Mouse (Mus musculus) heart, postnatal 0 days (tissue): ENCODE results near the gene Dnajb12. TPM values are rescaled to one million over a fixed set of nuclear protein-coding genes. Genes with fewer than 3 reads are reported as not detected.
"Not testable (repeated sequence)": the region's sequence is repeated elsewhere in the genome, so short reads cannot be mapped to it uniquely, and the experiment has no call there.

Source experiments
- ATAC-seq: fragments of 200-750 bp; cut with Nextera tagmentation; 2 replicates; pipeline ENCODE4 v1.8.0; 2017; ENCODE audit warnings: low read depth, moderate number of reproducible peaks, moderate library complexity; ENCODE audit not compliant: insufficient read depth
- DNase-seq: peaks from one replicate; pipeline ENCODE4 v3.0.0-alpha.2; 2016; ENCODE audit warnings: low spot score
- H3K27ac ChIP-seq: fragments of 300-500 bp; sonication (generic); 2 replicates; pipeline ENCODE4 v1.5.1; 2014; ENCODE audit warnings: low read depth, mild to moderate bottlenecking
- H3K27me3 ChIP-seq: fragments of 300-500 bp; sonication (generic); 2 replicates; pipeline ENCODE4 v1.6.1; 2014; ENCODE audit warnings: low read length, mixed read lengths; ENCODE audit not compliant: control insufficient read depth, insufficient read depth
- H3K36me3 ChIP-seq: fragments of 300-500 bp; sonication (generic); replicated peaks from 2 replicates; pipeline ENCODE4 v1.6.1; 2014; ENCODE audit warnings: low read length, mixed read lengths; ENCODE audit not compliant: control insufficient read depth, insufficient read depth
- H3K4me1 ChIP-seq: fragments of 300-500 bp; sonication (generic); 2 replicates; pipeline ENCODE4 v1.6.1; 2014; ENCODE audit warnings: antibody characterized with exemption; ENCODE audit not compliant: control insufficient read depth, insufficient read depth
- H3K4me2 ChIP-seq: fragments of 300-500 bp; sonication (generic); 2 replicates; pipeline ENCODE4 v1.6.1; 2014; ENCODE audit warnings: low read depth, mild to moderate bottlenecking, low read length, moderate library complexity
- H3K4me3 ChIP-seq: fragments of 300-500 bp; sonication (generic); 2 replicates; pipeline ENCODE4 v1.5.1; 2014; ENCODE audit warnings: low read depth, low read length
- H3K9ac ChIP-seq: fragments of 300-500 bp; sonication (generic); replicated peaks from 2 replicates; pipeline ENCODE4 v1.6.1; 2014; ENCODE audit warnings: low read depth, low read length, mixed read lengths
- H3K9me3 ChIP-seq: fragments of 300-500 bp; sonication (generic); replicated peaks from 2 replicates; pipeline ENCODE4 v1.6.1; 2016; ENCODE audit warnings: low read length; ENCODE audit not compliant: control insufficient read depth
- CTCF ChIP-seq: IDR thresholded peaks from 2 replicates; pipeline ENCODE4 v1.5.1; 2016; ENCODE audit warnings: antibody characterized with exemption, control low read depth, low read depth
- EP300 ChIP-seq: IDR thresholded peaks from 2 replicates; pipeline ENCODE4 v1.6.1; 2016; ENCODE audit warnings: antibody characterized with exemption, low read depth
- WGBS: fragments of 180-500 bp; shearing (Covaris S2); extraction: QIAGEN DNeasy Blood & Tissue Kit; methylation state at CpG from one replicate; pipeline ENCODE4 v1.1.7; 2014; 5-methylcytosine and 5-hydroxymethylcytosine counted together
- polyA plus RNA-seq: library from polyadenylated mRNA; unstranded; fragments of >200 nt; fragmentation: Nextera tagmentation; extraction: Ambion mirVana; gene quantifications from 2 replicates; pipeline ENCODE4 v1.2.1, GENCODE M21; 2015
- total RNA-seq: library from RNA; depleted of rRNA; stranded (reverse); fragments of >200 nt; gene quantifications from 2 replicates; pipeline ENCODE4 v1.2.3, GENCODE M21; 2014; ENCODE audit warnings: low replicate concordance

Dnajb12 gene
- total and polyA plus RNA-seq, 2 experiments from 2014 or later: 18.5 to 48.5 TPM

DNA sequence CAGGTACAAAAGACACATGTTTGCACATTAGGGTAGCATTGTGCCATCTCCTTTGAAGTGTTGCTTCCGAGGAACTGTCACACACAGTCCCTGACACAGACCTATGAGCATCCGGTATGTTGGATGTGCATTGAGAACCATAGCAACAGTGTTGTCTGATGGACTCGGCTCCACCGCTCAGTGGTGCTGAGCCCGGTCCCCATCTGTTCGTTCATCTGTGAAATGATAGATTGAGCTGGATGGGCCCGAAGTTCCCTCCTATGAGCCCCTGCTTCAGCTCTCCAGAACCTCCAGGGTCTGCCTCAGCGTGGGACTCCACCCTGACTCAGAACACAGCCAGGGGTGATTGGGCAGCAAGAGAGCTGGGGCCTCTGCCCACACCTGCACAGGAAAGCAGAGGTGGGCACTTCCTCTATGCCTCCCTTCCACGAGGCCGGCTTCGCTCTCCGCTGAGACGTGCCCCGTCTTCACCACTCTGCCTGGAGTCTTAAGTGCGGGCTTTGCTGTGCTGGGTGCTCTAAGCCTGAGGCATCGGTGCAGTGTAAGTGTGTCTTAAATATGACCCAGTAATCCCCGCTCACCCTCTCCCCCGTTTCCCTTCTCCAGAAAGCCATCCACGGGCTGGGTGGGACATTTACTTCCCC, 15.0 kb upstream of the Dnajb12 start:
- DNase-seq (no peak), ATAC-seq (no peak)
- TF ChIP-seq CTCF (no peak), EP300 (no peak)
- H3K9ac ChIP-seq: no peak overlapping the region
- H3K4me2 ChIP-seq: no peak overlapping the region
- H3K4me1 ChIP-seq: no peaks in the 10 kb centered on the region
- no peaks in the 10 kb centered on the region for H3K9me3 ChIP-seq
- no peaks in the 10 kb centered on the region for H3K27me3 ChIP-seq
- no peak overlapping the region for H3K27ac ChIP-seq
- WGBS: 87% methylated on average over 19 of the region's 19 CpGs
- H3K4me3 ChIP-seq: no peak overlapping the region
- H3K36me3 ChIP-seq: peaks cover 12% of the 10 kb centered on the region; the same call in 1 of the 2 replicates

DNA sequence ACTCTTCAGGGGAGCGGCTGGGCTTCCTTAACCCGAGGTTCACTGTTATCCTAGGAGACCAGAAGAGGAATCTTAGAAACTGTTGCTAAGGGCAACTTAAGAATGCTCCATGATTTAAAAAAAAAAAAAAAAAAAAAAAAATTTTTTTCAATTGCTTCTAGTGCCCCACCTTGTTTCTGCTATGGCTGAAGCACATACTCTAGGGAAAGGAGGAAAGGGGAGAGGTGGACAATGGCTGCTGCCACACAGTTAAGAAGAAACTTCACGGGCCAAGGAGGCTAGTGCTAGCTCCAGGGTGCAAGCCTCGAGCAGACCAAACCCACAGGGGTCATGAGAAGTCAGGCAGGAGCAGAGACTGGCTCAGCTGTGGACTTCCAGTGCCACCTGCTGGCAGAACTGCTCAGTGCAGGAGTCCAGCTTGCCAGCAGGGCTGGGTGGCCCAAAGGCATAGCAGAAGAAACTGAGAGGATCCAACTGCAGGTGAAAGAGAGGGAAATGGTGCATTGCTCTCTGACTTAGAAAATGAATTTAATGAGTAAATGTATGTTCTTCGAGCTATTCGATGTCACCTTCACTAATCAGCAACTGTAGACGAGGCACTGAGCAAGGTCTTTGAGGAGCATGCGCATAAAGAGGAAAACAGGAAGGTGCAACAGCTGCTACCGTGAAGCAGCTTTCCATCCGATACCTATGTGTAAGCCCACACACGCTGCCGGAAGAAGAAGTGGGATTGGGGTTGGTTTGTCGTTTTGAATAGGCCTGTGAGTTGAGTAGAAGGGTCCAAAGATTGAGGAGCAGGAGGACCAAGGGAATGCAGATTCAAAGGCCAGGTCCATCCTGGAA, 14.3 kb upstream of the Dnajb12 start:
- H3K27me3 ChIP-seq: no peaks in the 10 kb centered on the region
- H3K4me1 ChIP-seq: no peaks in the 10 kb centered on the region
- H3K4me3 ChIP-seq: no peak overlapping the region
- TF ChIP-seq EP300 (no peak), CTCF (peak; percentile 99)
- no peak overlapping the region for H3K4me2 ChIP-seq
- DNase-seq: peak; percentile 77
- H3K27ac ChIP-seq: no peak overlapping the region
- peaks cover 12% of the 10 kb centered on the region; the same call in 1 of the 2 replicates for H3K36me3 ChIP-seq
- H3K9ac ChIP-seq: no peak overlapping the region
- peak; percentile 80 for ATAC-seq
- WGBS: 34% methylated on average over 13 of the region's 13 CpGs
- no peaks in the 10 kb centered on the region for H3K9me3 ChIP-seq

DNA sequence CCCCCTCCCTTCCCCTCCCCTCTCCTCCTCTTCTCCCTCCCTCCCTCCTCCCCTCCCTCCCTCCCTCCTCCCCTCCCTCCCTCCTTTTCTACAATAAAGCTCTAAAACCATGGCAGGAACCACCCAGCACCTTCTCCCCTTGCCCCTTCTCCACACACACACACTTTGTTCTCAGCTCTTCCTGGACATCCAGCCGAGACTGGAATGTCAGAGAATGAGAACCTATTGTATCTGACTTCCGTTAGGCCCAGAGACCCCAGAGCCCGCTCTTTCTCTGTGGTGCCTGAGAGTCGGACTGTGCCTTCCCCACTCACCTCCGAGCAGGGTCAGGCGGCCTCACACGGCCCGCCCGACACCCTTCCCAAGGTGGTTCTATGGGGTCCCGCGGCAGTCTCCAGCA, 11.1 kb upstream of the Dnajb12 start:
- ATAC-seq (no peak), DNase-seq (no peak)
- H3K27ac ChIP-seq: no peak overlapping the region
- no peak for TF ChIP-seq EP300
- no peak for TF ChIP-seq CTCF
- H3K4me1 ChIP-seq: no peaks in the 10 kb centered on the region
- no peaks in the 10 kb centered on the region for H3K9me3 ChIP-seq
- no peak overlapping the region for H3K4me3 ChIP-seq
- H3K9ac ChIP-seq: no peak overlapping the region
- H3K4me2 ChIP-seq: no peak overlapping the region
- WGBS: 59% methylated on average over 11 of the region's 11 CpGs
- H3K36me3 ChIP-seq: peaks cover 7% of the 10 kb centered on the region; the same call in 1 of the 2 replicates
- H3K27me3 ChIP-seq: no peaks in the 10 kb centered on the region

DNA sequence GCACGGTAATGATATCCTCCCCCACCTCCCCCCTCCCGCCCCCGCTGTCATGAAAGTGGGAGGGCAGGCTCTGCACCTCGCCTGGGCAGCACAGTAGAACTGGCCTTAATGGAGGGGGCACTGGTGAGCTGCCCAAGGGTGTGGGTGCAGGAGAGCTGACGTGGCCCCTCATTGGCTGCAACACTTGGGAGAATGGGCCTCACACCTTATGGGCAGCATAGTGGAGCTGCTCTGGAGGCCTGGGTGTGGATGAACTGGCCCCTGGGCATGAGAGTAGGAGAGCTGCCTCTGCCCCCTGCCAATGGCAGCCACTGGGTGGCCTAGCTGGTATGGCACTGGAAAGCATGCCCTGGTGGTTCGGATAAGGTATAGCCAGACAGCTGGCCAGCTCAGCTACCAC, 9.3 kb upstream of the Dnajb12 start:
- H3K27me3 ChIP-seq: no peaks in the 10 kb centered on the region
- ATAC-seq (no peak), DNase-seq (no peak)
- no peaks in the 10 kb centered on the region for H3K36me3 ChIP-seq
- TF ChIP-seq CTCF (no peak), EP300 (no peak)
- H3K9ac ChIP-seq: no peak overlapping the region
- no peaks in the 10 kb centered on the region for H3K9me3 ChIP-seq
- H3K27ac ChIP-seq: no peak overlapping the region
- no peaks in the 10 kb centered on the region for H3K4me1 ChIP-seq
- WGBS: 90% methylated on average over 6 of the region's 6 CpGs
- H3K4me3 ChIP-seq: no peak overlapping the region
- no peak overlapping the region for H3K4me2 ChIP-seq

DNA sequence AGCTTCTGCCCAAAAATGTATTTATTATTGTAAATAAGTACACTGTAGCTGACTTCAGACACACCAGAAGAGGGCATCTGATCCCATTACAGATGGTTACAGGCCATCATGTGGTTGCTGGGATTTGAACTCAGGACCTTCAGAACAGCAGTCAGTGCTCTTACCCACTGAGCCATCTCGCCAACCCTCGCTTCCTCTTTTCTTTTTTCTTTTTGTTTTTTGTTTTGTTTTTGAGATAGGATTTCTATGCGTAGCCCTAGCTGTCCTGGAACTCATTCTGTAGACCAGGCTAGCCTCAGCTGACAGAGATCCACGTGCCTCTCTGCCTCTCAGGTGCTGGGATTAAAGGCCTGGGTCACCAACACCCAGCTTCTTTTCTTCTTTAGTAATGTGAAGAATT, 6.7 kb upstream of the Dnajb12 start:
- 85% methylated on average over 4 of the region's 4 CpGs for WGBS
- H3K27ac ChIP-seq, DNase-seq, ATAC-seq, H3K9me3 ChIP-seq, H3K4me1 ChIP-seq, H3K27me3 ChIP-seq, H3K4me2 ChIP-seq, H3K4me3 ChIP-seq, H3K9ac ChIP-seq, H3K36me3 ChIP-seq: not testable (repeated sequence)

DNA sequence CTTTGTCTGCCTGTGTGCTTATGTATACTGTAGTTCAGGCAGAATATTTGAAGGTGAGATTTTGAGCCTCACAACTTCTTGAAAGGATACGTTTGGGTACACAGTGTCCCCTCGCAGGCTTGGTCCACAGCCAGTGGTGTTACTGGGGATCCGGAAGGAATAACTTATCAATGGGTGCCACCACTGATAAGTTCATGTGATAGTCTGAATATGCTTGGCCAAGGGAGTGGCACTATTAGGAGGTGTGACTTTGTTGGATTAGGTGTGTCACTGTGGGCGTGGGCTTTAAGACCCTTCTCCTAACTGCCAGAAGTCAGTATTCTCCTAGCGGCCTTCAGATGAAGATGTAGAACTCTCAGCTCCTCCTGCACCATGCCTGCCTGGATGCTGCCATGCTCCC, 6.2 kb upstream of the Dnajb12 start:
- H3K27me3 ChIP-seq: no peaks in the 10 kb centered on the region
- no peak overlapping the region for H3K27ac ChIP-seq
- no peaks in the 10 kb centered on the region for H3K36me3 ChIP-seq

More for the DNA sequence above, 6.2 kb upstream of the Dnajb12 start:
- no peak overlapping the region for H3K4me3 ChIP-seq
- H3K9me3 ChIP-seq: no peaks in the 10 kb centered on the region
- H3K4me2 ChIP-seq: no peak overlapping the region
- no peaks in the 10 kb centered on the region for H3K4me1 ChIP-seq
- no peak for ATAC-seq
- H3K9ac ChIP-seq: no peak overlapping the region
- no peak for DNase-seq
- WGBS: 81% methylated on average over 5 of the region's 5 CpGs
- TF ChIP-seq EP300 (no peak), CTCF (no peak)
